Mouse (Mus musculus) thymus, postnatal 36 days (tissue): ENCODE measurements at regions not wholly inside any gene's neighbourhood (a gene's known extent, or its start where the extent isn't known, plus 50 kb on each side); places are given as distances from the start of the nearest gene placed in this dataset.
"Not testable (repeated sequence)": the region's sequence is repeated elsewhere in the genome, so short reads cannot be mapped to it uniquely, and the experiment has no call there.

Experiments
- DNase-seq, 2 experiments: peaks; one replicate each; pipeline ENCODE4 v3.0.0; 2022; ENCODE audit warnings: mixed read lengths in 2 of 2

GRCm38 (mm10) chr6:67673316-67673715, 137.7 kb upstream of the Tacstd2 start:
- DNase-seq: not testable (repeated sequence)

GRCm38 (mm10) chr6:67668073-67668472, 132.5 kb upstream of the Tacstd2 start:
- not testable (repeated sequence) for DNase-seq

- no peak for DNase-seq
Observed at GRCm38 (mm10) chr6:67631617-67632016, 96.0 kb upstream of the Tacstd2 start.

- DNase-seq: no peak
Observed at GRCm38 (mm10) chr6:67610402-67610801, 74.8 kb upstream of the Tacstd2 start.

DNA sequence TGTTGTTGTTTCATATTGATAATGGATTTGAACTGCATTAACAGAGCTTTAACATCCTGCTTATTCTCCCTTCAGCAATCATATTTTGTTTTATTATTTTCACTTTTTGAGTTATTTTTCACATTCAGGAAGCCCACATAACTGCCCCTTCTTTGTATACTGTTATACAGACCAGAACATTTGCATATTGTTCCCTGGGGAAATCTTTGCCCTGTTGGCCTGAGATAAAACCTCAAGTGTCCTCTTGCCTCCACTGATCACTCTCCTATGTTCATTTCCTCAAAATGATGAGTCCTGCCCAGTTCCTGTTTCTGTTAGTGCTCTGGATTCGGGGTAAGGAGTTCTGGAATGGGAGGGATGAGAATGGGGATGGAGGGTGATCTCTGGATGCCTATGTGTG, 73.9 kb upstream of the Tacstd2 start:
- not testable (repeated sequence) for DNase-seq
